Mouse (Mus musculus) sigmoid colon, adult 10 weeks (tissue): Measurements from ENCODE around the gene Rgma. TPM values are rescaled to one million over a fixed set of nuclear protein-coding genes. Genes with fewer than 3 reads are reported as not detected.

Experiments
- polyA plus RNA-seq: library from polyadenylated mRNA; stranded (reverse); fragments of 350-450 nt; fragmentation: Illumina TruSeq; extraction: RNeasy Lipid Tissue Mini Kit (QIAGEN cat#74804); gene quantifications from one replicate; pipeline ENCODE4 v1.2.3, GENCODE M21; 2014; ENCODE audit warnings: low read depth, low replicate concordance

The Rgma gene
- 0.19 TPM for polyA plus RNA-seq

GRCm38 (mm10) chr7:73375257-73376100 is at the start of gene Rgma:
Rgma (plus strand) TSS chr7:73375509.

Other genes starting within 250 kb of the Rgma start
- gene Chd2, start 166.3 kb downstream of the Rgma start, polyA plus RNA-seq, result 52.3 TPM